Mouse (Mus musculus) kidney, adult 2 months (tissue): ENCODE data around the gene Zfp541. TPM values are rescaled to one million over a fixed set of nuclear protein-coding genes. Genes with fewer than 3 reads are reported as not detected.

ENCODE experiments used
- DNase-seq: peaks from one replicate; pipeline ENCODE4 v3.0.0; 2021
- H3K27ac ChIP-seq: fragments of 200-500 bp; 2 replicates; pipeline ENCODE4 v1.5.1; 2012; ENCODE audit warnings: low read depth, low read length, control low read depth, inconsistent platforms; ENCODE audit not compliant: insufficient read depth
- H3K27me3 ChIP-seq: fragments of 200-500 bp; replicated peaks from 2 replicates; pipeline ENCODE4 v1.6.1; 2012; ENCODE audit warnings: mild to moderate bottlenecking, moderate library complexity, low read length, inconsistent platforms; ENCODE audit not compliant: control insufficient read depth, insufficient read depth
- H3K36me3 ChIP-seq: fragments of 200-500 bp; 2 replicates; pipeline ENCODE4 v1.6.1; 2012; ENCODE audit warnings: mild to moderate bottlenecking, moderate library complexity, low read length, inconsistent platforms; ENCODE audit not compliant: control insufficient read depth, insufficient read depth
- H3K4me1 ChIP-seq: fragments of 200-500 bp; 2 replicates; pipeline ENCODE4 v1.6.1; 2011; ENCODE audit warnings: low read length; ENCODE audit not compliant: control insufficient read depth, insufficient read depth
- H3K4me3 ChIP-seq: fragments of 200-500 bp; 2 replicates; pipeline ENCODE4 v1.5.1; 2011; ENCODE audit warnings: mild to moderate bottlenecking, low read depth, low read length, control low read depth; ENCODE audit not compliant: insufficient read depth
- CTCF ChIP-seq: fragments of 200-500 bp; conservative IDR thresholded peaks from 2 replicates; pipeline ENCODE4 v1.5.1; 2011; ENCODE audit warnings: low read depth, mild to moderate bottlenecking, control low read depth, low read length, moderate library complexity, mixed read lengths; ENCODE audit not compliant: insufficient read depth, insufficient read length
- POLR2A ChIP-seq: fragments of 200-500 bp; IDR thresholded peaks from one replicate; pipeline ENCODE4 v1.6.1; 2011; ENCODE audit warnings: low read depth, low read length, control low read depth
- WGBS: fragments of 180-500 bp; shearing (Covaris S2); methylation state at CpG from one replicate; pipeline ENCODE4 v1.1.7; 2018; 5-methylcytosine and 5-hydroxymethylcytosine counted together
- polyA plus RNA-seq: library from polyadenylated mRNA; depleted of rRNA; stranded (reverse); fragments of >200 nt; gene quantifications from 2 replicates; pipeline ENCODE4 v1.2.3, GENCODE M21; 2012

Zfp541 gene
- polyA plus RNA-seq, 1 experiment, result not detected

- H3K4me1 ChIP-seq, result peaks cover 6% of the 10 kb centered on the region; the same call in 1 of the 2 replicates
- H3K27ac ChIP-seq, result no peak overlapping the region
- no peak for TF ChIP-seq CTCF
- TF ChIP-seq POLR2A, result no peak
- 81% methylated on average over 3 of the region's 3 CpGs for WGBS
- H3K4me3 ChIP-seq, result no peak overlapping the region
- DNase-seq, result no peak
- no peaks in the 10 kb centered on the region for H3K27me3 ChIP-seq
- H3K36me3 ChIP-seq, result peaks cover 2% of the 10 kb centered on the region; the same call in 1 of the 2 replicates
Observed at GRCm38 (mm10) chr7:16117100-16117499, 55.5 kb downstream of the Zfp541 start.

DNA sequence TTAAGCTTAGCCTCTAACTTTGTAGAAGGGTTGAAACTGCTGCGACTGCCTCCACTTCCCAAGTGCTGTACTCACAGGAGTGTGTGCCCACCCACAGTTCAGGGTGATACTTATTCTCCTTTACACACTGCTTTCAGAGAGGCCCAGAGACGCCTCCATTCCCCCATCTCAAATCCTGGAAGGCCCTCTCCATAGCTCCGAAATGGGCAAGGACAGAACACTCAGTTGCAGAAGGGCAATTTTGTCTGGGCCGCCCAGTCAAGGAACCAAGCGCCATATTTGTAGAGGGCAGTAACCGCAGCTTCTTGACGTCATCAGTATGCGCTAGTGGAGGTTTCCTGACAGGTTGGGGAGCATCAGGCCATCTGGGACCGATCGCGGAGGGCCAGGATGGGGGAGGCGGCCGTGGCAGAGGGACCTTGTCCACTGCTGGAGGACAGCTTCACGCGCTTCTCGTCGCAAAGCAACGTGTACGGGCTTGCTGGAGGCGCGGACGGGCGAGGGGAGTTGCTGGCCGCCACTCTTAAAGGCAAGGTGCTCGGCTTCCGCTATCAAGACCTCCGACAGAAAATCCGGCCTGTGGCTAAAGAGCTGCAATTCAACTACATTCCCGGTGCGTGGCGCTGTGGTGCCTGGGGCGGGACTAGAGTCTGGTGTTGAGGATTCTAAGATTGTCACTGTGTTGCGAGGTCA, 58.1 kb downstream of the Zfp541 start, which contains the start of gene Kptn:
TSS of gene Kptn (plus strand) at position 327 of the 693 bp plus-strand sequence.
- H3K36me3 ChIP-seq, result peaks cover 2% of the 10 kb centered on the region; the same call in 1 of the 2 replicates
- peak; percentile 93 for DNase-seq
- H3K27me3 ChIP-seq, result no peaks in the 10 kb centered on the region
- peak within 1 kb of the TSS; percentile 84 for H3K4me3 ChIP-seq
- WGBS, result under 1% methylated on average over 33 of the region's 33 CpGs
- TF ChIP-seq CTCF (peak; percentile 85), POLR2A (peak; percentile 18)
- H3K4me1 ChIP-seq, result peaks cover 6% of the 10 kb centered on the region; the same call in 1 of the 2 replicates
- peak within 1 kb of the TSS; percentile 78 for H3K27ac ChIP-seq

- no peak for DNase-seq
- Histone ChIP-seq H3K27ac (no peak overlapping the region), H3K4me3 (peak overlapping the region; percentile 84), H3K36me3 (peaks cover 1% of the 10 kb centered on the region; the same call in 1 of the 2 replicates), H3K27me3 (no peaks in the 10 kb centered on the region), H3K4me1 (peaks cover 6% of the 10 kb centered on the region; the same call in 1 of the 2 replicates)
- 37% methylated on average over 9 of the region's 9 CpGs for WGBS
- TF ChIP-seq CTCF (no peak), POLR2A (no peak)
Observed at GRCm38 (mm10) chr7:16120262-16120600, 58.6 kb downstream of the Zfp541 start.

GRCm38 (mm10) chr7:16125829-16126228, 64.2 kb downstream of the Zfp541 start:
- DNase-seq, result no peak
- Histone ChIP-seq H3K27me3 (no peaks in the 10 kb centered on the region), H3K27ac (no peak overlapping the region), H3K4me1 (no peaks in the 10 kb centered on the region), H3K4me3 (no peak overlapping the region), H3K36me3 (no peaks in the 10 kb centered on the region)
- 85% methylated on average over 9 of the region's 9 CpGs for WGBS
- TF ChIP-seq POLR2A, result no peak
- TF ChIP-seq CTCF, result no peak

- TF ChIP-seq POLR2A, result no peak
- no peak for TF ChIP-seq CTCF
- no peaks in the 10 kb centered on the region for H3K4me1 ChIP-seq
- no peak for DNase-seq
- no peaks in the 10 kb centered on the region for H3K36me3 ChIP-seq
- H3K4me3 ChIP-seq, result no peak overlapping the region
- 62% methylated on average over 6 of the region's 6 CpGs for WGBS
- H3K27me3 ChIP-seq, result no peaks in the 10 kb centered on the region
- no peak overlapping the region for H3K27ac ChIP-seq
Observed at GRCm38 (mm10) chr7:16128344-16128743, 66.7 kb downstream of the Zfp541 start.

DNA sequence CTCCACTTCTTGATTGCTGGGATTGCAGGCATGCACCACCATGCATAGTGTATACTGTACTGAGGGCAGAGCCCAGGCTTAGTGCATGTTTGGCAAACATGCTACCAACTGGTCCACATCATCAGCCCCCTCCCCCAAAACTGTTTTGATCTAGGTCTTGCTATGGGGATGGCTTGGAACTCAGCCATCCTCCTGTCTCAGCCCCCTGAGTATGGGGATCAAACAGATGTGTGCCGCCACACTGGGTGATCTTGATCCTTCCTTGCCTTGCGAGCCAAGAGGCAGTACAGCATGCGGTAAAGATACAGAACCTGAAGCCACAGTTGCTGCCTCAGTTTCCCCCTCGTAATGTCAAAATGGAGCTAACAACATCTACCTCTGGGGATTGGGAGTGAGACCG, 67.3 kb downstream of the Zfp541 start:
- H3K27ac ChIP-seq, result no peak overlapping the region
- H3K4me3 ChIP-seq, result no peak overlapping the region
- H3K4me1 ChIP-seq, result no peaks in the 10 kb centered on the region
- TF ChIP-seq CTCF, result no peak
- TF ChIP-seq POLR2A, result no peak
- 71% methylated on average over 5 of the region's 5 CpGs for WGBS
- H3K36me3 ChIP-seq, result no peaks in the 10 kb centered on the region
- H3K27me3 ChIP-seq, result no peaks in the 10 kb centered on the region
- no peak for DNase-seq

- WGBS, result 4% methylated on average over 12 of the region's 12 CpGs
- Histone ChIP-seq H3K27ac (no peak within 1 kb of the TSS), H3K4me1 (no peaks in the 10 kb centered on the region), H3K36me3 (no peaks in the 10 kb centered on the region), H3K27me3 (no peaks in the 10 kb centered on the region), H3K4me3 (peak within 1 kb of the TSS; percentile 41)
- TF ChIP-seq POLR2A (no peak), CTCF (no peak)
- DNase-seq, result peak; percentile 64
Observed at GRCm38 (mm10) chr7:16129421-16129845, 67.8 kb downstream of the Zfp541 start, which contains the start of gene Slc8a2. Slc8a2 (plus strand) TSS chr7:16129826.
